In genomic region chr3:106174971-106175370, GRCm38 (mm10) we compare ENCODE assay signal across 31 mouse cellular contexts. TPM values are rescaled to one million over a fixed set of nuclear protein-coding genes. Genes with fewer than 3 reads are reported as not detected.
"Had no signal": no experiment of that assay in that cellular context is flagged by ENCODE, and none has a peak within 500 bp of the region (broad histone marks: within the 10 kb centered on the region; RNA-seq: fewer than 3 reads in every experiment).

No protein-coding gene starts in this region.

RNA-seq across cellular contexts. Expression of gene Chil3, which starts 7.6 kb away (rescaled TPM):
- total RNA-seq: forebrain, postnatal 0 days; gastrocnemius, adult 18-20 months; gastrocnemius, adult 2 months; gastrocnemius, adult 8-10 months; gastrocnemius, postnatal 14 days; gastrocnemius, postnatal 25 days; gastrocnemius, postnatal 36 days; heart, adult 18-20 months had no signal
- polyA plus RNA-seq: embryonic facial prominence, embryonic 10.5 days; embryonic facial prominence, embryonic 11.5 days; embryonic facial prominence, embryonic 12.5 days; embryonic facial prominence, embryonic 13.5 days; embryonic facial prominence, embryonic 15.5 days; erythroblast, embryonic 14.5 days; forebrain, embryonic 10.5 days; forebrain, embryonic 11.5 days; forebrain, embryonic 12.5 days; forebrain, embryonic 13.5 days; forebrain, embryonic 14.5 days; forebrain, embryonic 15.5 days; forebrain, embryonic 16.5 days had no signal

RNA-seq across cellular contexts. Expression of gene Chil4, which starts 44.3 kb away (rescaled TPM):
- total RNA-seq: common myeloid progenitor, adult 5-6 weeks; forebrain, postnatal 0 days; gastrocnemius, adult 18-20 months; gastrocnemius, adult 2 months; gastrocnemius, adult 8-10 months; gastrocnemius, postnatal 10 days; gastrocnemius, postnatal 14 days; gastrocnemius, postnatal 25 days; gastrocnemius, postnatal 36 days; gastrocnemius, postnatal 4 days; granulocyte monocyte progenitor cell, adult 5-6 weeks; heart, adult 18-20 months; heart, adult 2 months; heart, adult 8-10 months had no signal
- polyA plus RNA-seq: cortical plate, adult 2 months; embryonic facial prominence, embryonic 10.5 days; embryonic facial prominence, embryonic 11.5 days; embryonic facial prominence, embryonic 12.5 days; embryonic facial prominence, embryonic 13.5 days; embryonic facial prominence, embryonic 14.5 days; erythroblast, embryonic 14.5 days; forebrain, embryonic 10.5 days; forebrain, embryonic 11.5 days; forebrain, embryonic 12.5 days; forebrain, embryonic 13.5 days; forebrain, embryonic 14.5 days; forebrain, embryonic 15.5 days; forebrain, embryonic 16.5 days; forebrain, postnatal 0 days; frontal cortex, adult 2 months; gonadal fat pad, adult 2 months; heart, adult 2 months had no signal
